Mouse (Mus musculus) liver, adult 2 months (tissue): Measurements from ENCODE around the gene Arl13a.

Experiments used
- CTCF ChIP-seq: fragments of 200-500 bp; IDR thresholded peaks from 2 replicates; pipeline ENCODE4 v1.5.1; 2011; ENCODE audit warnings: low read depth, low read length, control low read depth
- POLR2A ChIP-seq: fragments of 200-500 bp; IDR thresholded peaks from 2 replicates; pipeline ENCODE4 v1.6.1; 2011; ENCODE audit warnings: low read length, control low read depth; ENCODE audit not compliant: insufficient read depth; ENCODE audit errors: extremely low read depth

DNA sequence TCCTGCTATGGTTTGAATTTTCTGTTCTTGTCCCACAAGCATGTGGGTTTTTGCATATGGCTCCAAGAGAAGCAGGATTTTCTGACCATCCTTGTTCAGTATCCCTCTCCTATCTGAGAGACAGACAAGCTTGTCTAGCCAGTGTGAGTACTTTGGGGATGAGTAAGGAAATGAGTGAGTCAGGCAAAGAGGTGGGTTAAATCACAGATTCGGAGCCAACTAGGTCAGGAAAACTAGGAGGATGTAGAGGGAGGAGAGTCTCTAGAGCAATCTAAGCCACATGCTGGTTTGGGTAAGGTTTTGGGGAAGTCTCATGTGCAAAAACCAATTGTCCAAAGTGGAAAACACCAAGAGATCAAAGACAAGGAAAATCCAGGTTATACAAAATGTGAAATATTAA is 45.8 kb upstream of the Arl13a start:
- TF ChIP-seq CTCF (no peak), POLR2A (no peak)
